Mouse (Mus musculus): ENCODE data around the gene Pld4. TPM values are rescaled to one million over a fixed set of nuclear protein-coding genes. Genes with fewer than 3 reads are reported as not detected.

Pld4 gene
- 5.2 and 6.4 TPM in 2 replicates for polyA plus RNA-seq (2015; fragmentation: Nextera tagmentation; extraction: Ambion mirVana)

DNA sequence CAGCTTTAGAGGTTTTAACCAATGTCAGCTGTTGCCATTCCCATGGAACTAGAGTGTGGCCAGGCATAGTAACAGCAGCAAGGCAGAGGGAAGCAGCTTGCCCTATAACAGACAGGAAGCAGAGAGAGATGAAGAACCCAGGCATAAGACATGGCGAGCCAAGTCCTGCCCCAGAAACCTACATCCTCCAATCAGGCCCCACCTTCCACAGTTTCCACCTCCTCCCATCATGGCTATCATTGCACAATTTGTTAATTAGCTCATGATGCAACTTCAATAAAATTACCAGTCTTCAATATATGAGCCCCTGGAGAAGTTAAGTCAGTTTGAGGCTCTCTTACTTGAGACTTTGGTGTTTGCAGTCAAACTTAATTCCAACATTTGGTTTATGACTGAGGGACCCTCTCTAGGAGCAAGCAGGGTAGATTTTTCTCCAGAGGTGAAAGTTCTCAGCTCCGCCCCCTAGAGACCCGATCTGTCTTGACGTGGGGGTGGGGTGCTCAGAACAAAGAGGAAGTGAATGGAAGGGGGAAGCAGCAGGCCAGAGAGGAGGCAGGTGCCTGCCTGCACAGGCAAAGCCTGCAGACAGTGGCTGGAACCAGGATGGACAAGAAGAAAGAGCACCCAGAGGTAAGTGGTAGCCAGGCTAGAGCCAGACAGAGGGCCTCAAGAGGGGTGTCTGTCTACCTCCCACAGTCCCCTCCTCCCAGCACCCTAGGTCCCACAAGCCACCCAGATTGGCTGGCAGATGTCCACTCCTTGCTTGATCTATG, at the start of gene Pld4:
Gene Pld4, plus strand, starts transcription at position 502 of the 773 bp plus-strand sequence.
- H3K4me1 ChIP-seq (replicated peaks) = no peaks in the 10 kb centered on the region
- ATAC-seq = no peak
- WGBS = 38% methylated on average over 4 of the region's 4 CpGs
- H3K36me3 ChIP-seq = no peaks in the 10 kb centered on the region
- H3K27ac ChIP-seq = no peak within 1 kb of the TSS
- H3K9ac ChIP-seq (replicated peaks) = no peak within 1 kb of the TSS
- no peaks in the 10 kb centered on the region for H3K27me3 ChIP-seq
- no peak within 1 kb of the TSS for H3K4me3 ChIP-seq (replicated peaks)
- 0 out of 2 replicates have a peak, but pooled peaks cover 3% of the 10 kb centered on the region for H3K9me3 ChIP-seq
- no peak within 1 kb of the TSS for H3K4me2 ChIP-seq (replicated peaks)

- no peaks in the 10 kb centered on the region for H3K36me3 ChIP-seq
- WGBS = 66% methylated on average over 3 of the region's 3 CpGs
- no peaks in the 10 kb centered on the region for H3K4me1 ChIP-seq (replicated peaks)
- no peak overlapping the region for H3K4me3 ChIP-seq (replicated peaks)
- H3K27me3 ChIP-seq = 0 out of 2 replicates have a peak, but pooled peaks cover 4% of the 10 kb centered on the region
- no peak for ATAC-seq
- no peak overlapping the region for H3K9ac ChIP-seq (replicated peaks)
- H3K27ac ChIP-seq = peak overlapping the region; percentile 40; the same call in 1 of the 2 replicates
- no peak overlapping the region for H3K4me2 ChIP-seq (replicated peaks)
- H3K9me3 ChIP-seq = no peaks in the 10 kb centered on the region
Observed at GRCm38 (mm10) chr12:112713984-112714383, 46.5 kb upstream of the Pld4 start.

DNA sequence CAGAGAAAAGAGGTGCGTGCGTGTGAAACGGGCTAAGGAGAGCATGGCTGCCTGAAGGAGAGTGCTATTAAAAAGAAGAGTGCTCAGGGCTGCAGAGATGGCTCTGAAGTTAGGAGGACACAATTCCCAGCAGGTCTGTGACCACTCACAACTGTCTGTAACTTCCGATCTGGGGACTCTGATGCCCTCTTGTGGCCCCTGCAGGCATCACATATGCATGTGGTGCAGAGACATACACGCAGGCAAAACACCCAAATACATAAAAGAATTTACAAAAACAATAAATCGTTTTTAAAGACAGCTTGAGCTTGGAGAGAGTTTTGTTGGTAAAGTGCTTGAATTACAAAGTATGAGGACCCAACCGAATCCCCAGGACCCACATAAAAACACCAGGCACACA, 43.3 kb upstream of the Pld4 start:
- Histone ChIP-seq H3K27me3 (peaks cover 28% of the 10 kb centered on the region), H3K9ac (replicated peaks) (no peak overlapping the region), H3K9me3 (no peaks in the 10 kb centered on the region), H3K27ac (no peak overlapping the region), H3K4me3 (replicated peaks) (no peak overlapping the region), H3K4me2 (replicated peaks) (no peak overlapping the region), H3K36me3 (no peaks in the 10 kb centered on the region), H3K4me1 (replicated peaks) (peaks cover 10% of the 10 kb centered on the region)
- no peak for ATAC-seq
- WGBS = 29% methylated on average over 7 of the region's 7 CpGs

DNA sequence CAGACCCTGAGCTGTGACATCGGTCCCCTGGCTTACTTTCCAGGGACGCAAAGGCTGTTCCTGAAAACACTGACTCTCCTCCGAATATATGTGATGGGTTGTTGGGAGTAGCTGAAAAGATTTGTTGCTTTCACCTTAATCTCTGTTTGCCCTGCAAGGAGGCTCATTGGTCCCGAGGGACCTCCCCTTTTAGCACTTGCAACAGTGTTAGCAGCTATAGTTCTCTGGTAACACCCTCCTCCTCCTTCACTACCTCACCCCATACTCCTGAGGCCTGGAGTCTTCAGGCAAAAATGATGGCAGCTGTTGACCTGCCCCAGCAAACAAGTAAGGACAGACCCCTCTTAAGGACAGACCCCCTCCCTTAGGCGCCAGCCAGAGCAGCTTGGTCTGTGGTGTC, 41.5 kb upstream of the Pld4 start:
- no peak for ATAC-seq
- H3K9ac ChIP-seq (replicated peaks) = no peak overlapping the region
- H3K4me3 ChIP-seq (replicated peaks) = no peak overlapping the region
- no peak overlapping the region for H3K27ac ChIP-seq
- peaks cover 38% of the 10 kb centered on the region for H3K27me3 ChIP-seq
- 75% methylated on average over 5 of the region's 5 CpGs for WGBS
- no peaks in the 10 kb centered on the region for H3K36me3 ChIP-seq
- H3K4me1 ChIP-seq (replicated peaks) = peaks cover 25% of the 10 kb centered on the region
- H3K4me2 ChIP-seq (replicated peaks) = no peak overlapping the region
- no peaks in the 10 kb centered on the region for H3K9me3 ChIP-seq

GRCm38 (mm10) chr12:112720216-112720615, 40.2 kb upstream of the Pld4 start, which contains the start of gene Cep170b:
Gene Cep170b (plus strand): TSS chr12:112720455.
- H3K27me3 ChIP-seq = peaks cover 38% of the 10 kb centered on the region
- H3K4me3 ChIP-seq (replicated peaks) = peak within 1 kb of the TSS; percentile 90
- 0 out of 2 replicates have a peak within 1 kb of the TSS, but pooled peaks have one; percentile 95 for H3K9ac ChIP-seq (replicated peaks)
- H3K27ac ChIP-seq = no peak within 1 kb of the TSS
- H3K4me1 ChIP-seq (replicated peaks) = peaks cover 34% of the 10 kb centered on the region
- H3K4me2 ChIP-seq (replicated peaks) = peak within 1 kb of the TSS; percentile 96
- WGBS = 71% methylated on average over 6 of the region's 6 CpGs
- no peak for ATAC-seq
- peaks cover 6% of the 10 kb centered on the region; the same call in 1 of the 2 replicates for H3K36me3 ChIP-seq
- H3K9me3 ChIP-seq = no peaks in the 10 kb centered on the region

GRCm38 (mm10) chr12:112720890-112721423, 39.5 kb upstream of the Pld4 start:
- 34% methylated on average over 12 of the region's 12 CpGs for WGBS
- H3K27ac ChIP-seq = no peak overlapping the region
- H3K9me3 ChIP-seq = no peaks in the 10 kb centered on the region
- H3K4me3 ChIP-seq (replicated peaks) = peak overlapping the region; percentile 90
- peaks cover 9% of the 10 kb centered on the region; the same call in 1 of the 2 replicates for H3K36me3 ChIP-seq
- ATAC-seq = no peak
- H3K9ac ChIP-seq (replicated peaks) = 0 out of 2 replicates have a peak overlapping the region, but pooled peaks have one; percentile 25
- H3K4me1 ChIP-seq (replicated peaks) = peaks cover 39% of the 10 kb centered on the region
- H3K4me2 ChIP-seq (replicated peaks) = peak overlapping the region; percentile 96
- peaks cover 38% of the 10 kb centered on the region for H3K27me3 ChIP-seq

DNA sequence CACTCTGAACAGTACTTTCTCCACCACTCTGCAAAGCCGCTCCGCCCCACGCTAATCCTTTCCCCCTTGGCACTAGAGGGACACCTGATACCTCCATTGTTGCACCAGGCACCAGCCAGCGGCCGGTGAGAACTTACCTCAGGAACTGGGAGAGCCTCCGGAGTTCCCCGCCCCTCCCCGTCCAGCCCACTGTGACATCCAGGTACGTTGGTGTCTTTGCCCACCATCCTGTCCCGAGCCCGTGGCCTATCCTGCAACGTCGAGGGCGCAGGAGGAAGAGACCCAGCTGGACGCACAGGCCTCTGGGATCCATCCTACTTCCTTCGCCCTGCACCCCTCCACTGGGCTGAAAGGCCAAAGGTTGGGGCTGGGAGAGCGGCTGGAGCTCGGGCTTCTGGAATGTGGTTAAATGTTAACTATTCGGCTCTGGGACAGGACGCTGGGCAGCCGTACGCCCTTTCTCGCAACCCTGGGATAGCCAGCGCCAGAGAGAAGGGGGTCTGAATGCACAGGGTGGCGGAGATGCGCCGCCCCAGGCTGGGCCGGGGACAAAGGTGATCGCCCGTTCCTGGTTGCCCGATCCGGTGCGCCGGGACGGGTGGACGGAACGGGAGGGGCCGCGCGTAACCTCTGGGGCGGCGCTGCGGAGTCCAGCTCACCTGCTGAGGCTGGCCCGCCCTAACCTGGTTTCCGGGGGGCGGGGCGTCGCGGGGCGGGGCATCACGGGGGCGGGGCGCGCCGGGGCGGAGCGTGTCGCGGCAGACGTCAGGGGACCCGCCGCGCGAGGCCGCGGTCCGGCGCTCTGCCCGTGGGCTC, 38.8 kb upstream of the Pld4 start:
- H3K9me3 ChIP-seq = no peaks in the 10 kb centered on the region
- peak overlapping the region; percentile 70 for H3K27ac ChIP-seq
- peaks cover 39% of the 10 kb centered on the region for H3K4me1 ChIP-seq (replicated peaks)

DNA sequence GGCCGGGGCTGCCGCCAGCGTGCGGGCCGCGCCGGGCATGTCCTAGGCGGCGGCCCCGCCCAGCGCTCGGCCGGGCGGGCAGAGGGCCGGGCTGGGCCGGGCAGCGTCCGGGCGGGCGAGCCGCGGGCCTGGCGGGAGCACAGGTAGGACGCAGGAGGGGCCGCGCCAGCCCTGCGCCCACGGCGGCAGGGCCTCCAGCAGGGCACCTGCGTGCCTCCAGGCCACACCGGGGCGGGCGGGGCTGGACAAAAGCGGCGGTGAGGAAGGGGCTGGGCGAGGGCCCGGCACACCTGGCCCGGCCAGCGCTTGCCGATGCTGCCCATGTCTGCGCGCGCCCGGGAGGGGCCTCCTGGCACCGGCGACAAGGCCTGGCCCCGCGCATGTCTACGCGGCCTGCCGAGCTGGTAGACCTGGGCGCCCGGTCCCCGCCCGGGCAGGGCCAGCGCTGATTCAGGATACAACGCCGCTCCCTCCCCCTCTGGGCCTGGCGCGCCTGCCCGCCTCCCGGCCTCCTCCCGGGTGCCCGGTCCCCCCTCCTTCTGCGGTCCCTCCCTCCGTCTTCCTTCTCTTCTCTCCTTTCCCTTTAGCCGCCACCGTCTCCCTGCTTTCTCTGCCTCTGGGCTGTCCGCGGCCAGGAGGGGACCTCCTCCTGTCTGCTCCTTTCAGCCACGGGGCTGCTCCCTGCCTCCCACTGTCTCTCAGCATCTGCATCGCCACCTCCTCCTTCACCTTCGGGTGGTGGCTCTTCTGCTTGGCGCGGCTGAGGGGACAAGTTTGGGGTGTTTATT, 38.0 kb upstream of the Pld4 start:
- Histone ChIP-seq H3K4me1 (replicated peaks) (peaks cover 42% of the 10 kb centered on the region), H3K36me3 (peaks cover 14% of the 10 kb centered on the region), H3K27ac (peak overlapping the region; percentile 70), H3K4me3 (replicated peaks) (peak overlapping the region; percentile 90), H3K4me2 (replicated peaks) (peak overlapping the region; percentile 96), H3K9me3 (no peaks in the 10 kb centered on the region), H3K27me3 (peaks cover 38% of the 10 kb centered on the region), H3K9ac (replicated peaks) (peak overlapping the region; percentile 95)
- peak; percentile 59 for ATAC-seq
- 1% methylated on average over 52 of the region's 75 CpGs for WGBS

More for the DNA sequence above, 38.8 kb upstream of the Pld4 start:
- peak overlapping the region; percentile 90 for H3K4me3 ChIP-seq (replicated peaks)
- H3K36me3 ChIP-seq = peaks cover 9% of the 10 kb centered on the region; the same call in 1 of the 2 replicates
- peak overlapping the region; percentile 95 for H3K9ac ChIP-seq (replicated peaks)
- 2% methylated on average over 56 of the region's 69 CpGs for WGBS
- peak overlapping the region; percentile 96 for H3K4me2 ChIP-seq (replicated peaks)
- ATAC-seq = peak; percentile 41
- H3K27me3 ChIP-seq = peaks cover 38% of the 10 kb centered on the region

DNA sequence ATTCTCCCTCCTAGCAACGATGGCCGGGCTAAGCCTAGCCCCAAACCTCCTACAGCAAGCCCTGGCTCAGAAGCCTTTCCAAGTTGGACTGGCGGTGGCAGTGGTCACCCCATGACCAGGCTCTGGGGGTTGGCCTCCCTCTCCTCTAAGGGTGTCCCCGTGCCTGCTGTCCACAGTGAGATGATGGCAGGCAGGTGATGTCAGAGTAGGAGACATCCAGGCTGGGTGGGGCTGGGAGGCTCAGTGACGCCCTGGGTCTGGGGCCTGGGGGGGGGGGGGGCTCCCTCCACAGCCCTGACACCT, 37.5 kb upstream of the Pld4 start:
- H3K9ac ChIP-seq (replicated peaks) = peak overlapping the region; percentile 95
- H3K27ac ChIP-seq = no peak overlapping the region
- H3K4me1 ChIP-seq (replicated peaks) = peaks cover 46% of the 10 kb centered on the region
- no peaks in the 10 kb centered on the region for H3K9me3 ChIP-seq
- H3K4me3 ChIP-seq (replicated peaks) = peak overlapping the region; percentile 90
- peak overlapping the region; percentile 96 for H3K4me2 ChIP-seq (replicated peaks)
- peaks cover 18% of the 10 kb centered on the region for H3K36me3 ChIP-seq
- ATAC-seq = peak; percentile 38
- H3K27me3 ChIP-seq = peaks cover 38% of the 10 kb centered on the region
- WGBS = 7% methylated on average over 5 of the region's 5 CpGs

- Histone ChIP-seq H3K27me3 (peaks cover 38% of the 10 kb centered on the region), H3K4me2 (replicated peaks) (peak overlapping the region; percentile 96), H3K9ac (replicated peaks) (peak overlapping the region; percentile 95), H3K4me3 (replicated peaks) (peak overlapping the region; percentile 90), H3K9me3 (no peaks in the 10 kb centered on the region), H3K36me3 (peaks cover 18% of the 10 kb centered on the region), H3K4me1 (replicated peaks) (peaks cover 46% of the 10 kb centered on the region), H3K27ac (no peak overlapping the region)
- no peak for ATAC-seq
- WGBS = 95% methylated on average over 6 of the region's 6 CpGs
Observed at GRCm38 (mm10) chr12:112723445-112723844, 37.0 kb upstream of the Pld4 start.

- H3K27ac ChIP-seq = no peak overlapping the region
- H3K4me1 ChIP-seq (replicated peaks) = peaks cover 46% of the 10 kb centered on the region
- WGBS = 79% methylated on average over 11 of the region's 11 CpGs
- H3K9me3 ChIP-seq = no peaks in the 10 kb centered on the region
- H3K27me3 ChIP-seq = peaks cover 35% of the 10 kb centered on the region
- no peak overlapping the region for H3K9ac ChIP-seq (replicated peaks)
- H3K36me3 ChIP-seq = peaks cover 18% of the 10 kb centered on the region
- peak; percentile 12; the same call in 1 of the 2 replicates for ATAC-seq
- 0 out of 2 replicates have a peak overlapping the region, but pooled peaks have one; percentile 96 for H3K4me2 ChIP-seq (replicated peaks)
- no peak overlapping the region for H3K4me3 ChIP-seq (replicated peaks)
Observed at GRCm38 (mm10) chr12:112724077-112724805, 36.2 kb upstream of the Pld4 start.
